Mouse (Mus musculus) adrenal gland, postnatal 0 days (tissue): Measurements from ENCODE around the gene Arntl. TPM values are rescaled to one million over a fixed set of nuclear protein-coding genes. Genes with fewer than 3 reads are reported as not detected.

Experiments used
- polyA plus RNA-seq: library from polyadenylated mRNA; unstranded; fragments of >200 nt; fragmentation: Nextera tagmentation; extraction: Ambion mirVana; gene quantifications from 2 replicates; pipeline ENCODE4 v1.2.1, GENCODE M21; 2015

Arntl gene
- 8.8 and 12.9 TPM in 2 replicates for polyA plus RNA-seq

DNA sequence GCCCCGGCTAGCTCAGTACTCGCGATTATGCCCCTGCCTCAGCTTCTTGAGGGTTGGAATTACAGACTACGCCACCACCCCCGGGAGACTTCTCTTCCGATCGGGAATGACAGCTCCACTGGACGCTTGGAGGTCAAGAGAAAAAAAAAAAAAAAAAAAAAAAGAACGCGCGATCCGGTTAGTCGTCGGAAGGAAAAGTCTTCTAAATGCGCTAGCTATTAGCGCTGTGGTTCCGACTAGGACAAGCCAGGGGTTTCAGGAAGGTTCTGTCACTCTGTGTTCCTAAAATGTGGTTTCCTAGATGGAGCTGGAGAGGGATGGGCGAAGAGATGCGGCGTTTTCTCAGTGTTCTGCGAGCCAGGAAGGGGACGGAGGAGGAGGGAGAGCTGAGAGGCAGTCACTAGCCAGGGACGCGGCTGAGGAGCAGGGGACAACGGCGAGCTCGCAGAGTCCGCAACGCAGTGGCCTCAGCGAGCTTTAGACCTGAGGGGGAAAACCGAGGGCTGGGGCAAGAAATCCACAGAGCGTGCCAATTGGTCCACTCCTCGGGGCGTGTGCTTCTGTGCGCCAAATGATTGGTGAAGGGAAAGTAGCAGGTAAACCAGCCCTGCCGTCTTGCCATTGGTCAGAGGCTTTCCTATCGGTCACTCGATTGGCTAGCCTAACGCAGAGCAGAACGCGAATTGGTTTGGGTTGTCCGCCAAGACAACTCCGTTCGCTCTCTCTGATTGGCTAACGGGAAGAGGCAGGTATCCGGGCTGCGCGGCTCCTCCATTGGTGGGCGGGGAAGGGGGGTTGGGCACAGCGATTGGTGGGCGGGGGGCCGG is at the start of gene Arntl:
TSS of gene Arntl (plus strand) at position 822 of the 827 bp plus-strand sequence.

Other genes starting within 250 kb of the Arntl start
- 14.7 and 15.9 TPM in 2 replicates for gene Btbd10, start 161.9 kb downstream of the Arntl start, polyA plus RNA-seq
- gene Pth, start 181.1 kb downstream of the Arntl start, polyA plus RNA-seq: not detected in 2 replicates